Mouse (Mus musculus): ENCODE measurements around the gene Apc2.

The Apc2 gene

DNA sequence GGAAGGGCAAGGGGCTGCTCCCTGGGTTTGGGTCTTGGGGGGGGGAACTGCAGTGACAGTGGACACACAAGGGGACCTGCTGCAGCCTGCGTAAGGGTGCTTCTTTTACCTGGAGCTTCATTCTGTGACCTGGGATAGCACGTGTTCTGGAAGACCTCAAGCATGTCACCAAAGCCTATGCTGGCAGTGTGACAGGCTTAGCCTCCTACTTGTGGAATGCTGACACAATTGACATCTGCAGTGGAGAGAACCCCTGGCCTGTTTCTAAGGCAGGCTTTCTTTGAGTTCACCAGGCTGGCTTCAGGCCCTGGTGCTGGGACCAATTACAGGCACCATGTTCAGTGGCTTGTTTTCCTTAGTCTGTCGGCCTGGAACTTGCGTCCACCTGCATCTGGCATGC lies 1.5 kb upstream of the Apc2 start:
- no peak for DNase-seq (ENCODE audit: low read depth, low spot score)

DNA sequence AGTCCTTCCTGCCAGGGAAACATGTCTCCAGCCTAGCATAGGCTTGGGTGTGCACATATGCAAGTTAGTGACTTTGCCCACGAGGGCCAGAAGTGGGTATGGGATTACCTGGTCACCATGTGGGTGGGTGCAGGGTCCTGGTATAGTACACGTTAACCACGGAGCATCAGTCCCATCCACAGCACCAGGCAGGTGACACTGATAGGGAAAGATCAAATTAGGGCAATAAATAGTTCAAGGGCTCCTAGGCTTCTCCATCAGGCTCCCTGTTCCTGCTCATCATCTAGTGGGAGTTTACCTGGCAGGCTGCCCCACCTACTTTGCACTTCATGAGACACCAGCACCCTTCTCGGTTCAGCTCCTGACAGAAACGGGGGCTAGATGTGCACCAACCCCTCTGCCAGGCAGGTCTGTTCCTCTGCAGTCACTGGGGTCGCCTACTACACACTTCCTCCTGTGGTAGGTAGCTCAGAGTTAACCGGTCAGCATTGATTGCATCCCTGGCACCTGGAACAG lies 931 bp upstream of the Apc2 start:
- DNase-seq (ENCODE audit: low read depth, low spot score), result no peak

DNA sequence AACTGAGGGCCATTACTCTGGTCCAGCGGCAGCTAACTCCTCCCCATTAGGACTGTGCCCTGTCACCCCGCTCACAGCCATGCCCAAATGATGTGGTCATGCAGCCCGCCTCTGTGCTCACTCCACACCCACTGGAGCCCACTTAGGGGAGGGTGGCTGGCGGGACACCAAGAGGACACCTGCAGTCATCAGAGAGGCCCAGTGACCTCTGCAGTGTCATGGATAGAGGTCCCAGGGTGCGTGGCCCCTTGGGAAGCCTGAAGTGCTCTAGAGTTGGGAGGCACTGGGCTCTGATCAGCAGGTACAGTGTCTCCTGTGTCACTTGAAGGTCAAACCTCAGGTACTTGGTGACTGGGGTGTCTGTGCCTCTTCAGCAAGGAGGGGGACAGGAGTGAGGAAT lies 1.0 kb downstream of the Apc2 start:
- DNase-seq (ENCODE audit: low read depth, low spot score), result no peak

DNA sequence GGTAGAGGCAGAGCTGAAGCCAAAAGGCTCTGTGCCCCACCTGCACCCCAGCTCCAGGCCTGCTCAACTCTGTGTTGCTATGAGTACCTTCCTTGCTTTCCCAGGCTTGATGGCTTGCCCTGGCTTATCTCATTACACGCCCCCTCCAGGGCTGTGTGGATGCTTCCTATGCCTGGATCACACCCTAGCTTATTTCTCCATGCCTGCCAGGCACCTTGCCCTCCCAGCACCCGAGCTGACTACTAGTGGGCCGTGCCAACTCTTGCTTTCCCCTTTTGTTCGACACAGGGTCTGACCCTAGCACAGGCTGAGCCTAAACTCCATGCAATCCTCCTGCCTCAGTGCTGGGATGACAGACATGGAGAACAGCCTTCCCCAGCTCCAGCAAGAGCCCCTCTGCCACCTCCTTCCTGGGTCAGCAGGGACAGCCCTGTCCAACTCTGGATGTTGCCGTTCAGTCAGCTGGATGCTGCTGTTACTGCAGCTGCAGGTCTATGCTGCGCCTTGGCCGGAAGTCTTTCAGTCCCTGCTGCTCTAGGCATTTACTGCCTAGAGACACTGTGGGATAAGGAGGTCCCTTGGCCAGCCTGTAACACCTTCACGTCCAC lies 1.9 kb downstream of the Apc2 start:
- DNase-seq (ENCODE audit: low read depth, low spot score), result no peak

DNA sequence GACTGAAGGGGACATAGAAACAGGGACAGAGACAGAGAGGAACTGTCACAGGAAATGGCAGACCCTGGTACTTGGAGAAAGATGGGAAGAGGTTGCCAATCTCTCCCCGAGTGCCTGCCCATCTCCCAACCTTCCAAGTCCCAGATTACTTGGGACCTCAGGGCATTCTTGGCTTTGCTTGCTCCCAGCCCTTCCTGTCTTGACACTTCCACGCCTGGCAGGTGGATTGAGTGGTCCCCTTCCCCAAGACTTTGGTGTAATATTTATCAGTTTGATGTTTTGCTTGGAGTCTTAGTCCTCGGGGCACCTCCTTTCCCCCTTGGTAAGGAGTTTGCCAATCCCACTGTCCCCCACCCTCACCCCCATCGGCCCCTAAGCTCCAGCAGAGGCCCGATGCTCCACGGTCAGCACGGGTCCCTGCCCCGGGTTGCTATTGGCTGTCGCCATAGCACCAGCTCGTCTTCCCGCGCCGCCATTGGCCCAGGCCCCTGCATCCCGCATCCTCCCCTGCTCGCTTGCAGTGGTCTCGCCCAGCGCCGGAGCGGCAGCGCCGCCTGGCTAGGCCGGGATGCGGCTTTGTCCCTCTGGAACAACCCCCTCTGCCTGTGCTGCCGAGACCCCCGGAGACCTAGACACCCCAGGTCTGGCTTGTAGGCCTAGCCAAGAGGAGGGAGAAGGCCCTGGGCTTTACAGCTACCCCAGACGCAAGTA lies 2.9 kb downstream of the Apc2 start:
- no peak for DNase-seq (ENCODE audit: low read depth, low spot score)

DNA sequence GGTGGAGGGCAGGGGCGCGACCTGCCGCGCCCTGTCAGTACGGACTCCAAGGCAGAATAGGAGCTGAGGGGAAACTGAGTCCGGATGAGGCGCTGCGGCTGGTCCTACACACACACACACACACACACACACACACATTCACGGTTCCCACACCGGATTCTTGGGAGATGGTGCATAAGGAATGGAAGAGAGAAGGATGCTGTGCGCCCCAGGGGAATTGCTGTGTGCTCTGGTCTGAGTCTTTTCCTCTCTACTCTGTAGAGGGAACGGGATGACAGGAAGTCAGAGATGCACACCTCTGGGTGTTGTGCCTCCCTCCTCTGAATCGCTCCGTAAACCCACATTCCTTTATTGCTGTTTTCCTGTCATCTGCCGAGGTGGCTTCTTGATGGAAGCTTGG lies 3.5 kb downstream of the Apc2 start:
- no peak for DNase-seq (ENCODE audit: low read depth, low spot score)

DNA sequence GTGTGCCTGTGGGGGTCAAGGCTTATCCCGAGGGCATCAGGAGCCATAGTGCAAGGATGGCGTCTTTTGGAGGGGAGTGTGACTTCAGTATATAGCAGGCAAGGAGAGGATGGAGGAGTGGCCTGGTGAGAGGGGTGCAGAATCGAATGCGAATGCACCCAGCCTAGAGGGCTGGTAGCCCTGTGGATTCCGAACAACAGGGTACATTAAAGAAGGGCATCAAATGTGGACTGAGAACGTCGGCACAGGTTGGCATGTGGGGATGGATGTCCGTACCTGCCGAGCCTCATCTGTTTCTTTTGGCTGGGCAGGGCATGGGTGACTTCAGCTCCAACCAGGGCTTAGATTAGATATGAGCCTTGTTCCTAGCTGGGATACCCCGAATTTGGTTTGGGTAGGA lies 4.0 kb downstream of the Apc2 start:
- no peak for DNase-seq (ENCODE audit: low read depth, low spot score)

DNA sequence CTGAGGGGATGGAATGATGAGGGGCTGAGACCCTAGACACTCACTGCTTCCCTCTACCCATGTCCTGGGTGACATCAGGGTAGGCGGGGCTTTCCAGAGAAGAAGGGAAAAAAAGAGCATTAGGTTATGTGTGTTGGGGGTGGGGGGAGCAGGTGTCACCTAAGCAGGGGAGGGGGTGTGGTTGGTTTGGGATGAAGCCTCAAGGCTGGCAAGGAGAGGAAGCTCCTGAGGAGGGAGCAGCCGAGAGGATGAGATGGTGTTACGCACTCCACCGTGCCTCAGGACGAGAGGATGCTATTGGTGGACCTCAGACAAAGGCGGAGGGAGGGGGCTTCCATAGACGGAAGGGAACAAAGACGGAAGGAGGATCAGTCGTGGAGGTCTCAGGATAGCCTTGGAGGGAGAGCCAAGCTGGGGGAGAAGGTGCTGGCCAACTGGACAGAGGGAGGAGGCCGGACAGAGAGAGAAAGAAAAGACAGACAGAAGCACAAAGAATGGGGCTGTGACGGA lies 5.0 kb downstream of the Apc2 start:
- DNase-seq (ENCODE audit: low read depth, low spot score), result no peak

DNA sequence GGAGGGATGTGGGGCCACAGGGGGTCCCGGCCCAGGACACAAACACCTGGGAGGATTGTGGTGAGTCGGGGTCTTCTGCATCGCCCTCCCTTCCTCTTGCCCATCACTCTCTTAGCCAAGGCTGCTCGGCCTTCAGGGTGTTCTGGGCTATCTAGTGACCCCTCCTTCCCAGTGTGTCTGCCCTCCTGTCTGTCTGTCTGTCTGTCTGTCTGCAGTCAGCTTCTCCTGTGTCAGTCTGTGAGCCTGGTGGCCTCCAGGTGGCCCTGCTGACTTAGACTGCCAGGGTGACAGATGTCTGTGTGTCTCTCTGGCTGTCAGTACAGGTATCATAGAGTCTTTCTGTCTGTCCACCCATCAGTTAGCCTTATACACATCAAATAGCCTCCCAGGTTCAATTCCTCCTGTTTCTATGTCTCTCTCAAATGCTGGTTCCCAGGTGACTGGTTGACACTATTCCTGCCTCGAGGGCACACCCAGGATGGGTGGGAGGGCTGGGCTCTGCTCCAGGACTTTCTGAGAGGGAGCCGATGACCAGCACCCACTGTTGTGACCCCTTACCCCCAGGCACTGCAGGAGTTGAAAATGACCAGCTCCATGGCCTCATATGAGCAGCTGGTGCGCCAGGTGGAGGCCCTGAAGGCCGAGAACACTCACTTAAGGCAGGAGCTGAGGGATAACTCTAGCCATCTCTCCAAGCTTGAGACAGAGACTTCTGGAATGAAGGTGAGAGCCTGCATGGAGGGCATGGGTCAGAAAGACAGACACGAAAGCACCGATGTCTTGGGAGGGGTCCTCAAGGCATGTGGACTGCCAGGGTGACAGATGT lies 5.7 kb downstream of the Apc2 start:
- DNase-seq (ENCODE audit: low read depth, low spot score), result no peak

DNA sequence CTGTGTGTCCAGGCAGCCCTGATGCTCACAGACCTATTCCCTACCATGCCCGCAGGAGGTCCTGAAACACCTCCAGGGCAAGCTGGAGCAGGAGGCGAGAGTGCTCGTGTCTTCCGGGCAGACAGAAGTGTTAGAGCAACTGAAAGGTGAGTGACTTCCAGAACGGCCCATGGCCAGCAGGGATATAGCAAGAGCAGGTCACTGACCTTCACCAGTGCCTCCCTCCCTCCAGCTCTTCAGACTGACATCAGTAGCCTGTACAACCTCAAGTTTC lies 6.2 kb downstream of the Apc2 start:
- no peak for DNase-seq (ENCODE audit: low read depth, low spot score)

DNA sequence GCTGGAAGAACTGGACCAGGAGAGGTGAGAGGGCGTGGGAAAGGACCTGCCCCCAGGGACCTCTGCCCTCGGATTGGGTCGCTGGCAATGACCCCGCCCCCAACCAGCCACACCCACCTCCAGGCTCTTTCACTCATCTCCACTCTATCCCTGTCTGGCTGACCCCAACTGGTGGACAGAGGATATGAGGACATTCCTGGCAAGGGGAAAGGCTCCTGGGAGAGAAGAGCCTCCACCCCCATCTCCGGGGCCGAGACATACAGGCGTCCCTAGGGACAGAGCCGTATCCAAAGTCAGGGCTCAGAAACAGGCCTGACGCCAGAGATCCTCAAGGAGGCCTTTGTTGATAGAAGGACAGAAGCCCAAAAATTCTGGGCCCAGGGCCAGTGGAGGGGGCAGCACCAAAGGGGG lies 6.7 kb downstream of the Apc2 start:
- DNase-seq (ENCODE audit: low read depth, low spot score), result no peak

DNA sequence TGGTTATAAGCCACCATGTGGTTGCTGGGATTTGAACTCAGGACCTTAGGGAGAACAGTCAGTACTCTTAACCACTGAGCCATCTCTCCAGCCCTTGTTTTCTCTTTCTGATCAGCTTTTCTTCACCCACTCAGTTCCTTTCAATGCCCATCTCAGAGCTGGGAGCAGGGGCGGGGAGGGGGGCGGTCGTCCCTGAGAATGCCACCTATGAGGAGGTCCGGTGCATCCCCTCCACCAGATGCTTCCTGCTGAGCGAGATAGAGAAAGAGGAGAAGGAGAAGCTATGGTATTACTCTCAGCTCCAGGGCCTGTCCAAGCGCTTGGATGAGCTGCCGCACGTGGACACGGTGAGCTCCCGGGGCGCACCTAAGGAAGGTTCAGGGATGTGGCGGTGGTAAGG lies 8.7 kb downstream of the Apc2 start:
- no peak for DNase-seq (ENCODE audit: low read depth, low spot score)

DNA sequence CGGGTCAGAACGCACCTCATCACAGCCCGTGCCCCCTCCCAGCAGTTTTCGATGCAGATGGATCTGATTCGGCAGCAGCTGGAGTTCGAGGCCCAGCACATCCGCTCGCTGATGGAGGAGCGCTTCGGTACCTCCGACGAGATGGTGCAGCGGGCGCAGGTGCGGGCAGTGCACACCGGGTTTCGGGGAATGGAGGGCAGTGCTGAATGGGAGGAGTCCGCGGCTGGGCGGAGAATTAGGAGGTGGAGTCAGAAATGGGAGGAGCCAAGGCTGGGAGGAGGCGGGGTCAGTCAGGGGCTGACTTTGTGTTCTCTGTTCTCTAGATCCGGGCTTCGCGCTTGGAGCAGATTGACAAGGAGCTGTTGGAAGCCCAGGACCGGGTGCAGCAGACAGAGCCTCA lies 9.1 kb downstream of the Apc2 start:
- no peak for DNase-seq (ENCODE audit: low read depth, low spot score)

DNA sequence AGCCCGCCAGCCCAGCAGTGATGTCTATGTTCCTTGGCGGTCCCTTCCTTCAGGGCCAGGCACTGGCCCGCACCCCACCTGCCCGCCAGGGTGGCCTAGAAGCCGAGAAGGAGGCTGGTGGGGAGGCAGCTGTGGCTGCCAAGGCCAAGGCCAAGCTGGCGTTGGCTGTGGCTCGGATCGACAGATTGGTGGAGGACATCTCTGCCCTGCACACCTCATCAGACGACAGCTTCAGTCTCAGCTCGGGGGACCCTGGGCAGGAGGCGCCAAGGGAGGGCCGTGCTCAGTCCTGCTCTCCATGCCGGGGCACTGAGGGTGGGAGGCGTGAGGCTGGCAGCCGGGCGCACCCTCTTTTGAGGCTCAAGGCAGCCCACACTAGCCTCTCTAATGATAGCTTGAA lies 15.8 kb downstream of the Apc2 start:
- DNase-seq (ENCODE audit: low read depth, low spot score), result no peak

DNA sequence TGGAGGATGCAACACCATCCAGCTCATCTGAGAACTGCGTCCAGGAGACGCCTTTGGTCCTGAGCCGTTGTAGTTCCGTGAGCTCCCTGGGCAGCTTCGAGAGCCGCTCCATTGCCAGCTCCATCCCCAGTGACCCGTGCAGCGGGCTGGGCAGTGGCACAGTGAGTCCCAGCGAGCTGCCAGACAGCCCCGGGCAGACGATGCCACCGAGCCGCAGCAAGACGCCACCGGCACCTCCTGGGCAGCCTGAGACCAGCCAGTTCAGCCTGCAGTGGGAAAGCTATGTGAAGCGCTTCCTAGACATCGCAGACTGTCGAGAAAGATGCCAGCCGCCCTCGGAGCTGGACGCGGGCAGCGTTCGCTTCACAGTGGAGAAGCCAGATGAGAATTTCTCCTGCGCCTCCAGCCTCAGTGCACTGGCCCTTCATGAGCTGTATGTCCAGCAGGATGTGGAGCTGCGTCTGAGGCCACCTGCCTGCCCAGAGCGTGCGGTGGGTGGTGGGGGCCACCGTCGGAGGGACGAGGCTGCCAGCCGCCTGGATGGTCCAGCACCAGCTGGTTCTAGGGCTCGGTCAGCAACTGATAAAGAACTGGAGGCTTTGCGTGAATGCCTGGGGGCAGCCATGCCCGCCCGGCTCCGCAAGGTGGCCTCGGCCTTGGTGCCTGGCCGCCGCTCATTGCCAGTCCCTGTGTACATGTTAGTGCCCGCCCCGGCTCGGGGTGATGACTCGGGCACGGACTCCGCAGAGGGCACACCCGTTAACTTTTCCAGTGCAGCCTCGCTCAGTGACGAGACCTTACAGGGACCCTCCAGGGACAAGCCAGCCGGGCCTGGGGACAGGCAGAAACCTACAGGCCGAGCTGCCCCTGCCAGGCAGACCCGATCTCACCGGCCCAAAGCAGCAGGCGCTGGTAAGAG lies 17.1 kb downstream of the Apc2 start:
- no peak for DNase-seq (ENCODE audit: low read depth, low spot score)

DNA sequence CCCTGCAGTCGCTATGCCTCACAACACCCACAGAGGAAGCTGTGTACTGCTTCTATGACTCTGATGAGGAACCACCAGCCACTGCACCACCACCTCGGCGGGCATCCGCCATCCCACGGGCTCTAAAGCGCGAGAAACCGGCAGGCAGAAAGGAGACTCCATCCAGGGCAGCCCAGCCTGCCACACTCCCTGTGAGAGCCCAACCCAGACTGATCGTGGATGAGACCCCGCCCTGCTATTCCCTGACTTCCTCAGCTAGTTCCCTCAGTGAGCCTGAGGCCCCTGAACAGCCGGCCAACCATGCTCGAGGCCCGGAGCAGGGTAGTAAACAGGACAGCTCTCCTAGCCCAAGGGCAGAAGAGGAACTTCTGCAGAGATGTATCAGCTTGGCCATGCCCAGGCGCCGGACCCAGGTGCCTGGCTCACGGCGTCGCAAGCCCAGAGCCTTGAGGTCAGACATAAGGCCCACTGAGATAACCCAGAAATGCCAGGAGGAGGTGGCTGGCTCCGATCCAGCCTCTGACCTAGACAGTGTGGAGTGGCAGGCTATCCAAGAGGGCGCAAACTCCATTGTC lies 17.9 kb downstream of the Apc2 start:
- DNase-seq (ENCODE audit: low read depth, low spot score), result no peak

DNA sequence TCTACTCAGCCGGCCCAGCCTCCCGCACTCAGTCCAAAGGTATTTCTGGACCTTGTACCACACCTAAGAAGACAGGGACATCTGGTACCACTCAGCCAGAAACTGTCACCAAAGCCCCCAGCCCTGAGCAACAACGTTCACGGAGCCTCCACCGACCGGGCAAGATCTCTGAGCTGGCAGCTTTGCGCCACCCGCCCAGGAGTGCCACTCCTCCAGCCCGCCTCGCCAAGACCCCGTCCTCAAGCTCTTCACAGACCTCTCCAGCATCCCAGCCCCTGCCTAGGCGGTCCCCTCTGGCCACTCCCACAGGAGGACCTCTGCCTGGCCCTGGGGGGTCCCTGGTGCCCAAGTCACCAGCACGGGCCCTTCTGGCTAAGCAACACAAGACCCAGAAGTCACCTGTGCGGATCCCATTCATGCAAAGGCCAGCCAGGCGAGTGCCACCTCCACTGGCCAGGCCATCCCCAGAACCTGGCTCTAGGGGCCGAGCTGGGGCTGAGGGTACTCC lies 18.8 kb downstream of the Apc2 start:
- no peak for DNase-seq (ENCODE audit: low read depth, low spot score)

DNA sequence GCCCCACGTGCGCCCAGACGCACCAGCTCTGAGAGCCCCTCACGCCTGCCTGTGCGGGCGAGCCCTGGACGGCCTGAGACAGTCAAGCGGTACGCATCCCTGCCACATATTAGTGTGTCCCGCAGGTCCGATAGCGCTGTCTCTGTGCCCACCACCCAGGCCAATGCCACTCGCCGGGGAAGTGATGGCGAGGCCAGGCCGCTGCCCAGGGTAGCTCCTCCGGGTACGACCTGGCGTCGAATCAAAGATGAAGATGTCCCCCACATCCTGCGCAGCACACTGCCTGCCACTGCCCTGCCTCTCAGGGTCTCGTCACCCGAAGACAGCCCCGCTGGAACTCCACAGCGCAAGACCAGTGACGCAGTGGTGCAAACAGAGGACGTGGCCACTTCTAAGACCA lies 19.5 kb downstream of the Apc2 start:
- no peak for DNase-seq (ENCODE audit: low read depth, low spot score)

DNA sequence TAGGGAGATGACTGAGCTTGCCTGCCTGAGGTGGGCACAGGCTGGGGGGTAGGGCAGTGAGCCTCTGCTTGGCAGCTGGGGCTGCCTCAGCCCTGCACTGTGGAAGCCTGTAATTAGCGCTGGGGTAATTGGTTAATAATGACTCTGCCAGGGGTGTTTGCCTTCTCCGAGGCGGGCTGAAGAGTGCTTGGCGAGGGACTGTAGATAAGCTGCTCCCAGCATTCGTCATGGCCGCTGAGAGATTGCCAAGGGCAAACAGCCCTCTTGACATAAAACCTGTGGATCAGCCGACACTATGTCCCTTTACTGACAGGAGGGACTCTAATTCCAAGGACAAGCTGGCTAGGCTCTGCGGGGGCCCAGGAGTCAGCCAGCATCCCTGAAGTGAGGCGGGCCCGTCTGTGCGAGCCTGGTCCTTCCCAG lies 20.6 kb downstream of the Apc2 start:
- DNase-seq (ENCODE audit: low read depth, low spot score), result no peak

DNA sequence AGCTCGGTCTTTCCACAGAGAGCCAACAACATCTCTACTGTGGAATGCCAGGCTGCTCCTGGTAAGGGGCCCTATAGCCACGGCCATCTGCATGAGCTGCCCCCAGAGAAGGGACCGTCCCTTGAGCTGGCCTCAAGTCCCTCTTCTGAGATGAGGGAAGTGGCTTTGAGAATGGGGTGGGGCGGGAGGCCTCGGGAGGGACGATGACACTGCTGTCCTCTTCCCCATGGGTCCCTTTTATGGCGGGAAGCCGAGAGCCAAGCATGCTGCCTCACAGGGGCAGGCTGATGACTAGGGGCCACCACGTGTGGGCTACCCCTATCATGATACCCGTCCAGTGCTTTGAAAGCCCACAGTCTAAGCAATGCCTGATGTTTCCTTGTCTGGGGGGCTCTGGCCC lies 21.2 kb downstream of the Apc2 start:
- DNase-seq (ENCODE audit: low read depth, low spot score), result no peak

DNA sequence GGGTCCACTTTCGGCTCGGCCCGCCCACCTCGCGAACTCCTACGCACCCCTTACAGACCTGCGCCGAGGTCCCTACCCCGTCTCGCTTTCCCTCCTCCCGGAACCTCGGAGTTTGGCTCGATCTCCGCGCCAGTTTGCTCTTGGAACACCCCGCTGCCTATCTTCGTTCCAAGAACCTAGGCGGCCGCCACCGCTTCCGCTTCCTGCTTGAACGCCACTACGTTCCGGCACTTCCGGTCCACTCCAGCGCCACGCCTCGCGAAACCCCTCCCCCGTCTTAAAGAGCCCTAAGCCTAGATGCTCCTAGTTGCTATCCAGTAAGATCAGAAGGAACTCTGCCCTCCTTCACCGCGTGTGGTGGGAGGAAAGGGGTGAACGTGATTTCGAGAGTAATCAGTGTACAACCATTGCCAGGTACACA lies 24.6 kb downstream of the Apc2 start, which contains the start of gene 2310011J03Rik:
Gene 2310011J03Rik (minus strand): TSS at position 198 of the 421 bp plus-strand sequence.
- peak; percentile 84 for DNase-seq (ENCODE audit: low read depth, low spot score)
